In genomic region chr2:104084027-104084426, GRCm38 (mm10) we compare ENCODE assay signal across 25 mouse cellular contexts. TPM values are rescaled to one million over a fixed set of nuclear protein-coding genes. Genes with fewer than 3 reads are reported as not detected.
A peak's percentile ranks its signal among the peaks of the same experiment; 100 is the strongest.
DNase-seq lines count a peak whose midpoint lies in the region; ATAC-seq and TF ChIP-seq lines count a peak whose summit lies in the region.
"Not testable (repeated sequence)": the region's sequence is repeated elsewhere in the genome, so short reads cannot be mapped to it uniquely, and the experiment has no call there.
"Had no signal": no experiment of that assay in that cellular context is flagged by ENCODE, and none has a peak within 500 bp of the region (broad histone marks: within the 10 kb centered on the region; RNA-seq: fewer than 3 reads in every experiment).

No protein-coding gene starts in this region.

- not testable (repeated sequence) for H3K79me2 ChIP-seq in liver, adult 2 months (ENCODE audit: control insufficient read depth, insufficient read depth, low read length)

- ATAC-seq in erythroblast, adult 5-6 weeks (replicated peaks; ENCODE audit: low FRiP score, poor library complexity, severe bottlenecking) = 0 out of 2 replicates have a peak, but pooled peaks have one; percentile 6
- ATAC-seq in intestine, embryonic 16.5 days = 0 out of 2 replicates have a peak, but pooled peaks have one; percentile 7
- peak; percentile 46; the same call in 1 of the 2 replicates for ATAC-seq in liver, embryonic 13.5 days (ENCODE audit: low read depth)
- peak; percentile 35 for ATAC-seq in liver, embryonic 15.5 days (ENCODE audit: insufficient read depth)
- peak; percentile 90 for ATAC-seq in liver, postnatal 0 days

- peak; percentile 78 for DNase-seq in liver, adult 2 months (ENCODE audit: extremely low read depth, low read depth, low spot score)
- not testable (repeated sequence) for DNase-seq in liver, embryonic 13.5 days
- peak; percentile 50 for DNase-seq in liver, postnatal 0 days

- H3K4me3 ChIP-seq in intestine, embryonic 16.5 days (ENCODE audit: low read length); liver, adult 2 months (ENCODE audit: insufficient read depth, low read depth, low read length); liver, embryonic 13.5 days (replicated peaks); liver, embryonic 15.5 days (replicated peaks); liver, postnatal 0 days (ENCODE audit: low read depth, low read length): not testable (repeated sequence)

- H3K9ac ChIP-seq in intestine, embryonic 16.5 days (ENCODE audit: low read depth, low read length); liver, adult 2 months (ENCODE audit: low read depth, low read length); liver, embryonic 13.5 days; liver, embryonic 15.5 days; liver, postnatal 0 days (replicated peaks): not testable (repeated sequence)

- 0 out of 2 replicates have a peak, but pooled peaks have one; percentile 5 for TF ChIP-seq CTCF in liver, adult 2 months (IDR thresholded peaks at IDR 0.05; ENCODE audit: low read depth, low read length)
- not testable (repeated sequence) for TF ChIP-seq CTCF in liver, postnatal 0 days (IDR thresholded peaks at IDR 0.05; ENCODE audit: low read depth)

- not testable (repeated sequence) for H3K9me3 ChIP-seq in intestine, embryonic 16.5 days (ENCODE audit: control insufficient read depth, low read length); liver, embryonic 13.5 days (replicated peaks); liver, embryonic 15.5 days (replicated peaks); liver, postnatal 0 days (ENCODE audit: low read length)

- not testable (repeated sequence) for H3K4me2 ChIP-seq in intestine, embryonic 16.5 days (ENCODE audit: low read depth, low read length); liver, embryonic 13.5 days; liver, embryonic 15.5 days; liver, postnatal 0 days (ENCODE audit: low read depth, low read length)

- not testable (repeated sequence) for TF ChIP-seq EP300 in liver, postnatal 0 days (IDR thresholded peaks at IDR 0.05; ENCODE audit: low read depth)

- not testable (repeated sequence) for H3K36me3 ChIP-seq in intestine, embryonic 16.5 days (ENCODE audit: control insufficient read depth, insufficient read depth, low read length); liver, adult 2 months (ENCODE audit: control insufficient read depth, insufficient read depth, low read length); liver, embryonic 13.5 days; liver, embryonic 15.5 days (replicated peaks); liver, postnatal 0 days (replicated peaks; ENCODE audit: insufficient read depth, low read length)

- not testable (repeated sequence) for H3K27me3 ChIP-seq in intestine, embryonic 16.5 days (replicated peaks; ENCODE audit: control insufficient read depth, insufficient read depth, low read length); liver, adult 2 months (ENCODE audit: control insufficient read depth, insufficient read depth, low read length); liver, embryonic 13.5 days; liver, embryonic 15.5 days; liver, postnatal 0 days (ENCODE audit: insufficient read depth, low read length)

- H3K4me1 ChIP-seq in intestine, embryonic 16.5 days (ENCODE audit: control insufficient read depth, insufficient read depth, low read length); liver, adult 2 months (ENCODE audit: control insufficient read depth, insufficient read depth, low read length); liver, postnatal 0 days (ENCODE audit: insufficient read depth): not testable (repeated sequence)
- H3K4me1 ChIP-seq in liver, embryonic 13.5 days (replicated peaks) = peaks cover 47% of the 10 kb centered on the region
- H3K4me1 ChIP-seq in liver, embryonic 15.5 days (replicated peaks) = peaks cover 35% of the 10 kb centered on the region

- TF ChIP-seq POLR2A in liver, adult 2 months (IDR thresholded peaks at IDR 0.05; ENCODE audit: extremely low read depth, insufficient read depth, low read length) = not testable (repeated sequence)

- not testable (repeated sequence) for H3K27ac ChIP-seq in intestine, embryonic 16.5 days (ENCODE audit: low read length); liver, adult 2 months (replicated peaks; ENCODE audit: insufficient read depth, low read depth, low read length)
- peak overlapping the region; percentile 63 for H3K27ac ChIP-seq in liver, embryonic 13.5 days
- H3K27ac ChIP-seq in liver, embryonic 15.5 days (replicated peaks) = peak overlapping the region; percentile 45; the same call in 1 of the 2 replicates
- 0 out of 2 replicates have a peak overlapping the region, but pooled peaks have one; percentile 22 for H3K27ac ChIP-seq in liver, postnatal 0 days (ENCODE audit: low read depth)

RNA-seq across cellular contexts. Expression of gene Cd59a, which starts 11.6 kb away (rescaled TPM):
- 103 and 127 TPM in 2 replicates for total RNA-seq in erythroblast, adult 5-6 weeks (2015; ENCODE audit: low replicate concordance)
- 72.6 and 76.9 TPM in 2 replicates for total RNA-seq in erythroblast, adult 5-6 weeks (2017; ENCODE audit: low replicate concordance)
- 36.0 and 37.8 TPM in 2 replicates for polyA plus RNA-seq in intestine, embryonic 16.5 days (2015; fragmentation: Nextera tagmentation; extraction: Ambion mirVana)
- total RNA-seq in liver, adult 2 months (2014; rRNA removed) = 62.5 and 69.5 TPM in 2 replicates
- 28.6 and 39.5 TPM in 2 replicates for polyA plus RNA-seq in liver, adult 2 months (2012; rRNA removed)
- polyA plus RNA-seq in liver, embryonic 13.5 days (2015; fragmentation: Nextera tagmentation; extraction: Ambion mirVana) = 82.9 and 85.7 TPM in 2 replicates
- polyA plus RNA-seq in liver, embryonic 15.5 days (2015; fragmentation: Nextera tagmentation; extraction: Ambion mirVana) = 90.3 and 92.5 TPM in 2 replicates
- 73.8 and 76.9 TPM in 2 replicates for polyA plus RNA-seq in liver, postnatal 0 days (2015; fragmentation: Nextera tagmentation; extraction: Ambion mirVana)

RNA-seq across cellular contexts. Expression of gene Cd59b, which starts 14.4 kb away (rescaled TPM):
- total RNA-seq in erythroblast, adult 5-6 weeks (2015; ENCODE audit: low replicate concordance) = 15.5 and 54.2 TPM in 2 replicates
- 6.6 and 15.5 TPM in 2 replicates for total RNA-seq in erythroblast, adult 5-6 weeks (2017; ENCODE audit: low replicate concordance)
- polyA plus RNA-seq in intestine, embryonic 16.5 days (2015; fragmentation: Nextera tagmentation; extraction: Ambion mirVana) = 6.8 and 7.7 TPM in 2 replicates
- total RNA-seq in liver, adult 2 months (2014; rRNA removed) = 9.5 and 20.7 TPM in 2 replicates
- polyA plus RNA-seq in liver, adult 2 months (2012; rRNA removed) = 17.7 and 28.1 TPM in 2 replicates
- polyA plus RNA-seq in liver, embryonic 13.5 days (2015; fragmentation: Nextera tagmentation; extraction: Ambion mirVana) = 13.1 and 13.3 TPM in 2 replicates
- 11.0 and 11.4 TPM in 2 replicates for polyA plus RNA-seq in liver, embryonic 15.5 days (2015; fragmentation: Nextera tagmentation; extraction: Ambion mirVana)
- polyA plus RNA-seq in liver, postnatal 0 days (2015; fragmentation: Nextera tagmentation; extraction: Ambion mirVana) = 4.4 and 4.5 TPM in 2 replicates
- polyA plus RNA-seq: activated CD4-positive, CD25-positive, alpha-beta regulatory T cell, adult 4 months; G1E had no signal

RNA-seq across cellular contexts. Expression of gene Gm10799, which starts 15.7 kb away (rescaled TPM):
- not detected in 2 replicates for total RNA-seq in erythroblast, adult 5-6 weeks (2015; ENCODE audit: low replicate concordance)
- not detected in 2 replicates for total RNA-seq in erythroblast, adult 5-6 weeks (2017; ENCODE audit: low replicate concordance)
- not detected in 2 replicates for polyA plus RNA-seq in intestine, embryonic 16.5 days (2015; fragmentation: Nextera tagmentation; extraction: Ambion mirVana)
- total RNA-seq in liver, adult 2 months (2014; rRNA removed) = not detected in 2 replicates
- not detected in 2 replicates for polyA plus RNA-seq in liver, adult 2 months (2012; rRNA removed)
- not detected in 2 replicates for polyA plus RNA-seq in liver, embryonic 13.5 days (2015; fragmentation: Nextera tagmentation; extraction: Ambion mirVana)
- polyA plus RNA-seq in liver, embryonic 15.5 days (2015; fragmentation: Nextera tagmentation; extraction: Ambion mirVana) = not detected in 2 replicates
- not detected in 2 replicates for polyA plus RNA-seq in liver, postnatal 0 days (2015; fragmentation: Nextera tagmentation; extraction: Ambion mirVana)
- total RNA-seq: adrenal gland, adult 18-20 months; adrenal gland, adult 8-10 months; adrenal gland, postnatal 14 days; adrenal gland, postnatal 36 days; CH12.LX; G1E had no signal
- polyA plus RNA-seq: activated CD4-positive, CD25-positive, alpha-beta regulatory T cell, adult 4 months; CD4-positive, CD25-positive, alpha-beta regulatory T cell, adult 4 months; cerebellum, adult 2 months; cortical plate, adult 2 months; embryonic facial prominence, embryonic 10.5 days; embryonic facial prominence, embryonic 12.5 days; embryonic facial prominence, embryonic 14.5 days; erythroblast, embryonic 14.5 days; forebrain, embryonic 10.5 days; forebrain, embryonic 12.5 days; forebrain, embryonic 14.5 days; forebrain, embryonic 16.5 days; G1E; Patski had no signal

RNA-seq across cellular contexts. Expression of gene Gm10912, which starts 18.4 kb away (rescaled TPM):
- total RNA-seq in erythroblast, adult 5-6 weeks (2015; ENCODE audit: low replicate concordance) = 1.5 TPM in 1 of 2 replicates, not detected in the other
- 0.26 and 2.8 TPM in 2 replicates for total RNA-seq in erythroblast, adult 5-6 weeks (2017; ENCODE audit: low replicate concordance)
- not detected in 2 replicates for polyA plus RNA-seq in intestine, embryonic 16.5 days (2015; fragmentation: Nextera tagmentation; extraction: Ambion mirVana)
- 0.40 and 0.65 TPM in 2 replicates for total RNA-seq in liver, adult 2 months (2014; rRNA removed)
- 0.11 TPM in 1 of 2 replicates, not detected in the other for polyA plus RNA-seq in liver, adult 2 months (2012; rRNA removed)
- polyA plus RNA-seq in liver, embryonic 13.5 days (2015; fragmentation: Nextera tagmentation; extraction: Ambion mirVana) = 0.06 TPM in 1 of 2 replicates, not detected in the other
- 0.10 and 0.13 TPM in 2 replicates for polyA plus RNA-seq in liver, embryonic 15.5 days (2015; fragmentation: Nextera tagmentation; extraction: Ambion mirVana)
- 0.11 TPM in 1 of 2 replicates, not detected in the other for polyA plus RNA-seq in liver, postnatal 0 days (2015; fragmentation: Nextera tagmentation; extraction: Ambion mirVana)
- total RNA-seq: CH12.LX had no signal
- polyA plus RNA-seq: activated CD4-positive, CD25-positive, alpha-beta regulatory T cell, adult 4 months; embryonic facial prominence, embryonic 10.5 days; embryonic facial prominence, embryonic 12.5 days; embryonic facial prominence, embryonic 14.5 days; erythroblast, embryonic 14.5 days; forebrain, embryonic 10.5 days; forebrain, embryonic 12.5 days; forebrain, embryonic 14.5 days; forebrain, embryonic 16.5 days; G1E; Patski had no signal

RNA-seq across cellular contexts. Expression of gene A930018P22Rik, which starts 38.5 kb away (rescaled TPM):
- total RNA-seq in erythroblast, adult 5-6 weeks (2015; ENCODE audit: low replicate concordance) = not detected in 2 replicates
- not detected in 2 replicates for total RNA-seq in erythroblast, adult 5-6 weeks (2017; ENCODE audit: low replicate concordance)
- 0.16 and 0.28 TPM in 2 replicates for polyA plus RNA-seq in intestine, embryonic 16.5 days (2015; fragmentation: Nextera tagmentation; extraction: Ambion mirVana)
- total RNA-seq in liver, adult 2 months (2014; rRNA removed) = 0.18 TPM in 1 of 2 replicates, not detected in the other
- polyA plus RNA-seq in liver, adult 2 months (2012; rRNA removed) = 0.26 and 0.35 TPM in 2 replicates
- 0.19 and 0.48 TPM in 2 replicates for polyA plus RNA-seq in liver, embryonic 13.5 days (2015; fragmentation: Nextera tagmentation; extraction: Ambion mirVana)
- polyA plus RNA-seq in liver, embryonic 15.5 days (2015; fragmentation: Nextera tagmentation; extraction: Ambion mirVana) = 0.36 and 0.77 TPM in 2 replicates
- polyA plus RNA-seq in liver, postnatal 0 days (2015; fragmentation: Nextera tagmentation; extraction: Ambion mirVana) = 0.70 and 1.3 TPM in 2 replicates
- total RNA-seq: CH12.LX, G1E had no signal
- polyA plus RNA-seq: activated CD4-positive, CD25-positive, alpha-beta regulatory T cell, adult 4 months; CD4-positive, CD25-positive, alpha-beta regulatory T cell, adult 4 months; embryonic facial prominence, embryonic 10.5 days; embryonic facial prominence, embryonic 12.5 days; embryonic facial prominence, embryonic 14.5 days; forebrain, embryonic 10.5 days; forebrain, embryonic 12.5 days; forebrain, embryonic 14.5 days; forebrain, embryonic 16.5 days; G1E; Patski had no signal

Comparison
In these comparisons a context has a peak if more than half of its experiments do, and no peak if none do; other contexts are left out.
1. ATAC-seq: peak in every context shown above with its lines; median percentile 90 in liver, postnatal 0 days; 46 in liver, embryonic 13.5 days; 35 in liver, embryonic 15.5 days; 7 in intestine, embryonic 16.5 days; 6 in erythroblast, adult 5-6 weeks.